Mouse (Mus musculus) forebrain, embryonic 15.5 days (tissue): ENCODE data around the gene Ky. TPM values are rescaled to one million over a fixed set of nuclear protein-coding genes. Genes with fewer than 3 reads are reported as not detected.

Experiments used
- ATAC-seq: fragments of 200-750 bp; cut with Nextera tagmentation; replicated peaks from 2 replicates; pipeline ENCODE4 v1.8.0; 2017; ENCODE audit warnings: mild to moderate bottlenecking, moderate TSS enrichment, moderate library complexity
- H3K27ac ChIP-seq: fragments of 300-500 bp; sonication (generic); replicated peaks from 2 replicates; pipeline ENCODE4 v1.5.1; 2015; ENCODE audit warnings: mild to moderate bottlenecking, inconsistent platforms
- H3K27me3 ChIP-seq: fragments of 300-500 bp; sonication (generic); 2 replicates; pipeline ENCODE4 v1.6.1; 2015; ENCODE audit warnings: inconsistent platforms
- H3K36me3 ChIP-seq: fragments of 300-500 bp; sonication (generic); 2 replicates; pipeline ENCODE4 v1.6.1; 2015; ENCODE audit warnings: mild to moderate bottlenecking, inconsistent platforms
- H3K4me1 ChIP-seq: fragments of 300-500 bp; sonication (generic); 2 replicates; pipeline ENCODE4 v1.6.1; 2015; ENCODE audit warnings: inconsistent platforms
- H3K4me2 ChIP-seq: fragments of 300-500 bp; sonication (generic); replicated peaks from 2 replicates; pipeline ENCODE4 v1.6.1; 2015; ENCODE audit warnings: mild to moderate bottlenecking, inconsistent platforms
- H3K4me3 ChIP-seq: fragments of 300-500 bp; sonication (generic); 2 replicates; pipeline ENCODE4 v1.5.1; 2015; ENCODE audit warnings: mild to moderate bottlenecking, inconsistent platforms
- H3K9ac ChIP-seq: fragments of 300-500 bp; sonication (generic); replicated peaks from 2 replicates; pipeline ENCODE4 v1.6.1; 2015; ENCODE audit warnings: mild to moderate bottlenecking, inconsistent platforms
- H3K9me3 ChIP-seq: fragments of 300-500 bp; sonication (generic); 2 replicates; pipeline ENCODE4 v1.6.1; 2016; ENCODE audit warnings: inconsistent platforms
- whole genome bisulfite sequencing: fragments of 180-500 bp; shearing (Covaris S2); methylation state at CpG from one replicate; pipeline ENCODE4 v1.1.7; 2015; ENCODE audit warnings: mixed read lengths; 5-methylcytosine and 5-hydroxymethylcytosine counted together
- polyA plus RNA-seq: library from polyadenylated mRNA; unstranded; fragments of >200 nt; fragmentation: Nextera tagmentation; extraction: Ambion mirVana; gene quantifications from 2 replicates; pipeline ENCODE4 v1.2.1, GENCODE M21; 2015

Gene Ky
- polyA plus RNA-seq, 1 experiment from 2014 or later, result 0.20 TPM

DNA sequence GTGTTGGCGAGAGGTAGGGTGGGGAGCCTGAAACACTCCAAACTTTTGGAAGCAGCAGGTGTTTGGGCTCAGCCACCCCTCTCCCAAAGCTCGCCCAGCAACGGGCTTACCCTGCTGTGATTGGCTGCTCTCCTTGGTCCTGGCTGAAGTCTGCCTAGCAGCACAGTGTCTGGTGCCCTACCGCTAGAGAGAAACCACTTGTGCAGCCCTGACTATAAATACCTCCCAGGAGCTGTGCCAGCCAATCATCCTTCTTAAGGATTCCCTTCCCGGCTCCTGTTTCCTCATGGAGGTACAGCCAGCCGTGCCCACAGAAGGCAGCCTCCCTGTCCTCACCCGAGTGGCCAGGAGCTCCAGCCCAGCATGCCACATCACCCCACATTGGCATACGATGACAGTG is 5.9 kb downstream of the Ky start:
- WGBS, result 49% methylated on average over 8 of the region's 8 CpGs

DNA sequence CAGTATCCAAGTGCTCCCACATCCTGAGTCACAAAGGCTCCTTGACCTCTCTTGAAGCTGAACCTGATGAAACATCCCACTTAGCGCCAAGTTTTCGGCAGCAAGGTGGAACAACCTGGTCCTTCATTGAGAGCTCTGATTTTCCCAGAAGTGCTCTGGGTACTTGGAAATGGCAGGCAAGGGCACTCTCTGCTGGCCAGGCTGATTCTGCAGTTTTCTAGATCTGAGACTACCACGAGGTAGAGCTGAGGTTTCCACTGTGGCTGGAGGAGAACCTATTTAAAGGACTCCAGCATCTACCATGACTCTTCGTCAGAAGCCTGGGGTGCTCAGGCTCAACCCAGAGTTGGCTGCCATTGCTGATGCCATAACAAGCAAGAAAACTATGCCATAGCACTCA is 8.0 kb downstream of the Ky start:
- no peaks in the 10 kb centered on the region for H3K4me1 ChIP-seq
- no peak overlapping the region for H3K9ac ChIP-seq
- no peak overlapping the region for H3K4me3 ChIP-seq
- WGBS, result 85% methylated on average over 4 of the region's 4 CpGs
- H3K36me3 ChIP-seq, result no peaks in the 10 kb centered on the region
- no peaks in the 10 kb centered on the region for H3K27me3 ChIP-seq
- no peaks in the 10 kb centered on the region for H3K9me3 ChIP-seq
- no peak overlapping the region for H3K4me2 ChIP-seq
- no peak for ATAC-seq
- no peak overlapping the region for H3K27ac ChIP-seq

More for the DNA sequence above, 5.9 kb downstream of the Ky start:
- no peak overlapping the region for H3K9ac ChIP-seq
- H3K9me3 ChIP-seq, result no peaks in the 10 kb centered on the region
- no peak for ATAC-seq
- H3K4me2 ChIP-seq, result no peak overlapping the region
- peaks cover 2% of the 10 kb centered on the region; the same call in 1 of the 2 replicates for H3K27me3 ChIP-seq
- H3K4me3 ChIP-seq, result no peak overlapping the region
- peaks cover 1% of the 10 kb centered on the region for H3K4me1 ChIP-seq
- no peaks in the 10 kb centered on the region for H3K36me3 ChIP-seq
- no peak overlapping the region for H3K27ac ChIP-seq

- Histone ChIP-seq H3K4me1 (no peaks in the 10 kb centered on the region), H3K27ac (no peak overlapping the region), H3K27me3 (no peaks in the 10 kb centered on the region), H3K36me3 (no peaks in the 10 kb centered on the region), H3K9ac (no peak overlapping the region), H3K4me3 (no peak overlapping the region), H3K9me3 (no peaks in the 10 kb centered on the region), H3K4me2 (no peak overlapping the region)
- no peak for ATAC-seq
- 90% methylated on average over 9 of the region's 9 CpGs for WGBS
Measured at GRCm38 (mm10) chr9:102518443-102518842, 12.9 kb downstream of the Ky start.

GRCm38 (mm10) chr9:102521396-102521795 is 15.8 kb downstream of the Ky start:
- ATAC-seq, result no peak
- H3K9ac ChIP-seq, result no peak overlapping the region
- no peaks in the 10 kb centered on the region for H3K9me3 ChIP-seq
- H3K27ac ChIP-seq, result no peak overlapping the region
- H3K27me3 ChIP-seq, result no peaks in the 10 kb centered on the region
- no peak overlapping the region for H3K4me2 ChIP-seq
- no peak overlapping the region for H3K4me3 ChIP-seq
- no peaks in the 10 kb centered on the region for H3K36me3 ChIP-seq
- 84% methylated on average over 4 of the region's 4 CpGs for WGBS
- H3K4me1 ChIP-seq, result no peaks in the 10 kb centered on the region

- Histone ChIP-seq H3K4me1 (0 out of 2 replicates have a peak, but pooled peaks cover 6% of the 10 kb centered on the region), H3K4me3 (no peak overlapping the region), H3K27me3 (0 out of 2 replicates have a peak, but pooled peaks cover 2% of the 10 kb centered on the region), H3K36me3 (no peaks in the 10 kb centered on the region), H3K4me2 (no peak overlapping the region), H3K27ac (no peak overlapping the region), H3K9me3 (no peaks in the 10 kb centered on the region), H3K9ac (no peak overlapping the region)
- ATAC-seq, result no peak
- WGBS, result 28% methylated on average over 7 of the region's 7 CpGs
Measured at GRCm38 (mm10) chr9:102528106-102528505, 22.6 kb downstream of the Ky start.

- Histone ChIP-seq H3K4me1 (0 out of 2 replicates have a peak, but pooled peaks cover 6% of the 10 kb centered on the region), H3K9me3 (no peaks in the 10 kb centered on the region), H3K4me2 (no peak overlapping the region), H3K9ac (no peak overlapping the region), H3K4me3 (no peak overlapping the region), H3K36me3 (no peaks in the 10 kb centered on the region), H3K27ac (no peak overlapping the region), H3K27me3 (0 out of 2 replicates have a peak, but pooled peaks cover 2% of the 10 kb centered on the region)
- ATAC-seq, result no peak
- WGBS, result 87% methylated on average over 7 of the region's 7 CpGs
Measured at GRCm38 (mm10) chr9:102528561-102528960, 23.0 kb downstream of the Ky start.

- Histone ChIP-seq H3K27ac (no peak overlapping the region), H3K4me1 (0 out of 2 replicates have a peak, but pooled peaks cover 6% of the 10 kb centered on the region), H3K4me2 (no peak overlapping the region), H3K9ac (no peak overlapping the region), H3K4me3 (no peak overlapping the region), H3K9me3 (no peaks in the 10 kb centered on the region), H3K27me3 (0 out of 2 replicates have a peak, but pooled peaks cover 2% of the 10 kb centered on the region), H3K36me3 (no peaks in the 10 kb centered on the region)
- 85% methylated on average over 3 of the region's 3 CpGs for WGBS
- ATAC-seq, result no peak
Measured at GRCm38 (mm10) chr9:102529008-102529407, 23.5 kb downstream of the Ky start.

- WGBS, result 41% methylated on average over 21 of the region's 21 CpGs
- Histone ChIP-seq H3K4me1 (0 out of 2 replicates have a peak, but pooled peaks cover 6% of the 10 kb centered on the region), H3K36me3 (no peaks in the 10 kb centered on the region), H3K9me3 (no peaks in the 10 kb centered on the region), H3K4me3 (no peak overlapping the region), H3K27ac (no peak overlapping the region), H3K27me3 (0 out of 2 replicates have a peak, but pooled peaks cover 2% of the 10 kb centered on the region), H3K4me2 (no peak overlapping the region), H3K9ac (no peak overlapping the region)
- no peak for ATAC-seq
Measured at GRCm38 (mm10) chr9:102531051-102531892, 25.7 kb downstream of the Ky start.

- Histone ChIP-seq H3K36me3 (no peaks in the 10 kb centered on the region), H3K4me3 (no peak overlapping the region), H3K27me3 (0 out of 2 replicates have a peak, but pooled peaks cover 2% of the 10 kb centered on the region), H3K9me3 (no peaks in the 10 kb centered on the region), H3K27ac (no peak overlapping the region), H3K9ac (no peak overlapping the region), H3K4me2 (no peak overlapping the region), H3K4me1 (no peaks in the 10 kb centered on the region)
- no peak for ATAC-seq
- WGBS, result 84% methylated on average over 4 of the region's 4 CpGs
Measured at GRCm38 (mm10) chr9:102536968-102537367, 31.4 kb downstream of the Ky start.

DNA sequence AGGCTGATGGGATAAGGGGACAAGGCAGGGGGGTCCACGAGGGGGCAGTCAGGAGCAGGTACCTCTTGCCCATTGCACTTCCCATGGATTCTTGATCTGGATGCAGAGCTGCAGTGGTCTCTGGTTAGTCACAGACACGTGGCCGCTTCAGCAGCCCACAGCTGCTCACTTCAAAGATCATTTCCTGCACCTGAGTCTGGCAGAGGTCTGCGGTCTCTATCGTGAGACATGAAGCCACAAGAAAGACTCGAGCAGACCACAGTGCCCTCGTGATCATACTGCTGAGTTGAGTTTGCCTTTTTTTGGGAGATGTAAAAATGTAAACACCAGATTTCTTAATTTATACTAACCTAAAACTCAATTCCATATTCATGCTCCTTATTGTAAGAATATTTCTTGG is 34.1 kb downstream of the Ky start:
- Histone ChIP-seq H3K4me3 (no peak overlapping the region), H3K4me1 (peaks cover 14% of the 10 kb centered on the region), H3K9ac (no peak overlapping the region), H3K4me2 (no peak overlapping the region), H3K27me3 (no peaks in the 10 kb centered on the region), H3K36me3 (no peaks in the 10 kb centered on the region), H3K9me3 (no peaks in the 10 kb centered on the region), H3K27ac (no peak overlapping the region)
- WGBS, result 77% methylated on average over 7 of the region's 7 CpGs
- no peak for ATAC-seq

DNA sequence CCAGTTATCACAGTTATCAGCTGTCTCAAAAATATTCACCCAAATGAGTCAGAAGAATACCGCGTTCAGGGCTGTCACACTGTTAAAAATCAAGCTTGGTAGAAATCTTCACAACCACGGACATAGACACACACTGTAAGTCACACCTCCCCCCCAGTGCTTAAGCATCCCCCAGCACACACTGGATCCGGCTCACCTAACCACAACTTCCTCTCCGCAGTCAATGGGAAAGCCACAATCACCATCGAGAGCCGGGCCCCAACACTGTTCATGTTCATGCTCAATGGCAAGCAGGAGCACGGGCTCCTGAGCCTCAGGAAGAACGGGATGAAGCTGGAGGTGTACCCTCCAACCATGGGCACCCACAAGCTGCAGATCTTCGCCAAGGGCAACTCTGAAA is 36.1 kb downstream of the Ky start:
- 89% methylated on average over 10 of the region's 10 CpGs for WGBS
- H3K9me3 ChIP-seq, result no peaks in the 10 kb centered on the region

GRCm38 (mm10) chr9:102542540-102542939 is 37.0 kb downstream of the Ky start:
- Histone ChIP-seq H3K27me3 (no peaks in the 10 kb centered on the region), H3K36me3 (no peaks in the 10 kb centered on the region), H3K4me1 (peaks cover 39% of the 10 kb centered on the region), H3K4me3 (no peak overlapping the region), H3K9me3 (no peaks in the 10 kb centered on the region), H3K27ac (no peak overlapping the region), H3K9ac (no peak overlapping the region), H3K4me2 (no peak overlapping the region)
- WGBS, result 79% methylated on average over 8 of the region's 8 CpGs
- ATAC-seq, result no peak

More for the DNA sequence above, 36.1 kb downstream of the Ky start:
- H3K9ac ChIP-seq, result no peak overlapping the region
- no peaks in the 10 kb centered on the region for H3K36me3 ChIP-seq
- H3K4me2 ChIP-seq, result no peak overlapping the region
- peaks cover 31% of the 10 kb centered on the region for H3K4me1 ChIP-seq
- no peaks in the 10 kb centered on the region for H3K27me3 ChIP-seq
- H3K27ac ChIP-seq, result no peak overlapping the region
- no peak overlapping the region for H3K4me3 ChIP-seq
- ATAC-seq, result no peak
